Comparison of ENCODE assay signal across 18 mouse cellular contexts in the genomic region with DNA sequence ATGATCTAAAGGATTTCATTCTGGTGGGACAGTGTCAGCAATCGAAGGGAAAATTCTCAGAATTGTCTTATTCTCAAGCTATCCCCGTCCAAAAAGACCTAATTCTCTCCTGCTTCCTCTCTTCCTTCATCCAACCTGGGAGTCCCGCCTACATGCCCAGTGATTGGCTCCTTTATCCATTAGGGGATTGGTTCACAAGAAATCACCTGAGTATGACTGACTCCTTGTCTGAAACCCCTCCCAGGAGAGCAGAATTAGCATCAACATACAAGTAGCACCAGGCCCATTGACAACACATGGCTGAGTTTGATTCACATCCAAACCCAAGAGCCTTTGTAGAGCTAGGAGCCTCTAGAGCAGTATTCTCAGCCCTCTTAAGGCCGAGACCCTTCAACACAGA.
"Had no signal": no experiment of that assay in that cellular context is flagged by ENCODE, and none has a peak within 500 bp of the region (broad histone marks: within the 10 kb centered on the region; RNA-seq: fewer than 3 reads in every experiment).

No protein-coding gene starts in this region.

- H3K4me3 ChIP-seq: midbrain, embryonic 10.5 days; midbrain, embryonic 13.5 days; midbrain, embryonic 15.5 days; neural tube, embryonic 12.5 days; stomach, embryonic 15.5 days had no signal

- H3K4me1 ChIP-seq: midbrain, embryonic 13.5 days; midbrain, embryonic 15.5 days; neural tube, embryonic 12.5 days had no signal

- H3K36me3 ChIP-seq: midbrain, embryonic 10.5 days; midbrain, embryonic 13.5 days; midbrain, embryonic 15.5 days; neural tube, embryonic 12.5 days; stomach, embryonic 15.5 days had no signal

- H3K9me3 ChIP-seq: midbrain, embryonic 10.5 days; midbrain, embryonic 13.5 days; midbrain, embryonic 15.5 days; stomach, embryonic 15.5 days had no signal

- DNase-seq: lung, adult 18-20 months; lung, embryonic 14.5 days; lung, postnatal 10 days; lung, postnatal 4 days; retina, postnatal 1 day; right cerebral cortex, adult 18-20 months; right cerebral cortex, postnatal 25 days; right cerebral cortex, postnatal 4 days; spleen, adult 18-20 months; thymus, adult 2 months; thymus, postnatal 25 days; thymus, postnatal 4 days had no signal

- H3K27ac ChIP-seq: midbrain, embryonic 10.5 days; midbrain, embryonic 13.5 days; midbrain, embryonic 15.5 days; neural tube, embryonic 12.5 days; stomach, embryonic 15.5 days; stomach, postnatal 0 days had no signal

- H3K27me3 ChIP-seq: midbrain, embryonic 13.5 days; midbrain, embryonic 15.5 days; neural tube, embryonic 12.5 days; stomach, embryonic 15.5 days had no signal

- H3K9ac ChIP-seq: lung, embryonic 14.5 days; midbrain, embryonic 13.5 days; midbrain, embryonic 15.5 days; neural tube, embryonic 12.5 days; stomach, embryonic 15.5 days had no signal
